Comparison of ENCODE assay signal across 8 mouse cellular contexts in genomic region chr13:60173591-60174524, GRCm38 (mm10). TPM values are rescaled to one million over a fixed set of nuclear protein-coding genes. Genes with fewer than 3 reads are reported as not detected.
DNase-seq lines count a peak whose midpoint lies in the region; ATAC-seq and TF ChIP-seq lines count a peak whose summit lies in the region.

No protein-coding gene starts in this region.

- ATAC-seq in forebrain, embryonic 12.5 days (ENCODE audit: low FRiP score), result no peak
- no peak for ATAC-seq in hindbrain, embryonic 16.5 days
- no peak for ATAC-seq in liver, postnatal 0 days
- no peak for ATAC-seq in stomach, embryonic 14.5 days (ENCODE audit: insufficient number of reproducible peaks, insufficient read depth, low FRiP score, low read depth)

- no peaks in the 10 kb centered on the region for H3K9me3 ChIP-seq in forebrain, embryonic 12.5 days
- no peaks in the 10 kb centered on the region for H3K9me3 ChIP-seq in hindbrain, embryonic 16.5 days (ENCODE audit: control insufficient read depth, low read length)
- no peaks in the 10 kb centered on the region for H3K9me3 ChIP-seq in liver, postnatal 0 days (ENCODE audit: low read length)
- no peaks in the 10 kb centered on the region for H3K9me3 ChIP-seq in stomach, embryonic 14.5 days (ENCODE audit: control insufficient read depth, low read depth, low read length)

- TF ChIP-seq CTCF in liver, postnatal 0 days (IDR thresholded peaks at IDR 0.05; ENCODE audit: low read depth), result no peak

- peak overlapping the region; percentile 78 for H3K4me2 ChIP-seq in forebrain, embryonic 12.5 days
- H3K4me2 ChIP-seq in hindbrain, embryonic 16.5 days (ENCODE audit: low read length), result peak overlapping the region; percentile 87
- H3K4me2 ChIP-seq in liver, postnatal 0 days (ENCODE audit: low read depth, low read length), result 0 out of 2 replicates have a peak overlapping the region, but pooled peaks have one; percentile 13
- H3K4me2 ChIP-seq in stomach, embryonic 14.5 days (replicated peaks; ENCODE audit: low read depth, low read length), result peak overlapping the region; percentile 49

- H3K4me3 ChIP-seq in forebrain, embryonic 12.5 days (replicated peaks), result peak overlapping the region; percentile 89
- peak overlapping the region; percentile 49 for H3K4me3 ChIP-seq in hindbrain, embryonic 16.5 days (ENCODE audit: low read length)
- no peak overlapping the region for H3K4me3 ChIP-seq in liver, postnatal 0 days (ENCODE audit: low read depth, low read length)
- peak overlapping the region; percentile 85 for H3K4me3 ChIP-seq in stomach, embryonic 14.5 days (ENCODE audit: low read depth, low read length)

- peak overlapping the region; percentile 60 for H3K9ac ChIP-seq in forebrain, embryonic 12.5 days
- H3K9ac ChIP-seq in hindbrain, embryonic 16.5 days (ENCODE audit: low read depth, low read length), result peak overlapping the region; percentile 30; the same call in 1 of the 2 replicates
- no peak overlapping the region for H3K9ac ChIP-seq in liver, postnatal 0 days (replicated peaks)
- peak overlapping the region; percentile 36 for H3K9ac ChIP-seq in stomach, embryonic 14.5 days (replicated peaks; ENCODE audit: low read depth, low read length)

- peak; percentile 58 for DNase-seq in 3T3-L1 (ENCODE audit: low read depth, low spot score)
- no peak for DNase-seq in liver, postnatal 0 days
- no peak for DNase-seq in ovary, adult 18-20 months (ENCODE audit: low spot score)
- no peak for DNase-seq in thymus, postnatal 36 days
- DNase-seq in adrenal gland, adult 18-20 months (ENCODE audit: low spot score in 2 of 2), result no peak

- H3K4me1 ChIP-seq in forebrain, embryonic 12.5 days, result peaks cover 55% of the 10 kb centered on the region
- H3K4me1 ChIP-seq in hindbrain, embryonic 16.5 days (ENCODE audit: control insufficient read depth, insufficient read depth, low read depth, low read length), result peaks cover 13% of the 10 kb centered on the region
- peaks cover 11% of the 10 kb centered on the region; the same call in 1 of the 2 replicates for H3K4me1 ChIP-seq in liver, postnatal 0 days (ENCODE audit: insufficient read depth)
- H3K4me1 ChIP-seq in stomach, embryonic 14.5 days (ENCODE audit: control insufficient read depth, insufficient read depth, low read length), result peaks cover 10% of the 10 kb centered on the region

- H3K27me3 ChIP-seq in forebrain, embryonic 12.5 days, result peaks cover 31% of the 10 kb centered on the region
- no peaks in the 10 kb centered on the region for H3K27me3 ChIP-seq in hindbrain, embryonic 16.5 days (replicated peaks; ENCODE audit: control insufficient read depth, insufficient read depth, low read length)
- peaks cover 74% of the 10 kb centered on the region for H3K27me3 ChIP-seq in liver, postnatal 0 days (ENCODE audit: insufficient read depth, low read length)
- H3K27me3 ChIP-seq in stomach, embryonic 14.5 days (ENCODE audit: control insufficient read depth, insufficient read depth, low read length), result peaks cover 8% of the 10 kb centered on the region; the same call in 1 of the 2 replicates

- peak overlapping the region; percentile 80 for H3K27ac ChIP-seq in forebrain, embryonic 12.5 days
- H3K27ac ChIP-seq in hindbrain, embryonic 16.5 days (ENCODE audit: low read depth, low read length), result no peak overlapping the region
- no peak overlapping the region for H3K27ac ChIP-seq in liver, postnatal 0 days (ENCODE audit: low read depth)
- peak overlapping the region; percentile 55 for H3K27ac ChIP-seq in stomach, embryonic 14.5 days (ENCODE audit: low read length)

- no peak for TF ChIP-seq EP300 in liver, postnatal 0 days (IDR thresholded peaks at IDR 0.05; ENCODE audit: low read depth)

- H3K36me3 ChIP-seq in forebrain, embryonic 12.5 days (replicated peaks), result no peaks in the 10 kb centered on the region
- H3K36me3 ChIP-seq in hindbrain, embryonic 16.5 days (ENCODE audit: control insufficient read depth, insufficient read depth, low read length), result no peaks in the 10 kb centered on the region
- H3K36me3 ChIP-seq in liver, postnatal 0 days (replicated peaks; ENCODE audit: insufficient read depth, low read length), result no peaks in the 10 kb centered on the region
- H3K36me3 ChIP-seq in stomach, embryonic 14.5 days (ENCODE audit: control insufficient read depth, insufficient read depth, low read length), result no peaks in the 10 kb centered on the region; the same call in 1 of the 2 replicates

- WGBS in forebrain, embryonic 12.5 days, result 4% methylated on average over 12 of the region's 12 CpGs
- 8% methylated on average over 12 of the region's 12 CpGs for WGBS in hindbrain, embryonic 16.5 days
- WGBS in liver, postnatal 0 days (ENCODE audit: insufficient replicate concordance), result 29% methylated on average over 12 of the region's 12 CpGs
- 9% methylated on average over 12 of the region's 12 CpGs for WGBS in stomach, embryonic 14.5 days

RNA-seq across cellular contexts. Expression of gene Gas1, which starts 3.3 kb away (rescaled TPM):
- polyA plus RNA-seq in forebrain, embryonic 12.5 days (2016; fragmentation: Nextera tagmentation; extraction: Ambion mirVana), result 140 and 153 TPM in 2 replicates
- polyA plus RNA-seq in hindbrain, embryonic 16.5 days (2015; fragmentation: Nextera tagmentation; extraction: Ambion mirVana), result 11.7 and 14.6 TPM in 2 replicates
- polyA plus RNA-seq in liver, postnatal 0 days (2015; fragmentation: Nextera tagmentation; extraction: Ambion mirVana), result 3.1 and 4.0 TPM in 2 replicates
- 82.3 and 109 TPM in 2 replicates for polyA plus RNA-seq in stomach, embryonic 14.5 days (2014; fragmentation: Nextera tagmentation; extraction: Ambion mirVana)
- 10 to 100 TPM; 28.7 to 34.9 TPM for total RNA-seq in adrenal gland, adult 18-20 months (2021)

Comparison
In these comparisons a context has a peak if more than half of its experiments do, and no peak if none do; other contexts are left out.
1. H3K27ac ChIP-seq: peak in forebrain, embryonic 12.5 days (single experiment) and stomach, embryonic 14.5 days (single experiment); none in hindbrain, embryonic 16.5 days (single experiment) and liver, postnatal 0 days (single experiment).
2. H3K4me2 ChIP-seq: peak in every context shown above with its lines; median percentile 87 in hindbrain, embryonic 16.5 days; 78 in forebrain, embryonic 12.5 days; 49 in stomach, embryonic 14.5 days; 13 in liver, postnatal 0 days.